Mouse (Mus musculus): Measurements from ENCODE around the gene Thap12. TPM values are rescaled to one million over a fixed set of nuclear protein-coding genes. Genes with fewer than 3 reads are reported as not detected.

Gene Thap12
- 10 to 100 TPM; 23.6 to 29.8 TPM for total RNA-seq (2023)

DNA sequence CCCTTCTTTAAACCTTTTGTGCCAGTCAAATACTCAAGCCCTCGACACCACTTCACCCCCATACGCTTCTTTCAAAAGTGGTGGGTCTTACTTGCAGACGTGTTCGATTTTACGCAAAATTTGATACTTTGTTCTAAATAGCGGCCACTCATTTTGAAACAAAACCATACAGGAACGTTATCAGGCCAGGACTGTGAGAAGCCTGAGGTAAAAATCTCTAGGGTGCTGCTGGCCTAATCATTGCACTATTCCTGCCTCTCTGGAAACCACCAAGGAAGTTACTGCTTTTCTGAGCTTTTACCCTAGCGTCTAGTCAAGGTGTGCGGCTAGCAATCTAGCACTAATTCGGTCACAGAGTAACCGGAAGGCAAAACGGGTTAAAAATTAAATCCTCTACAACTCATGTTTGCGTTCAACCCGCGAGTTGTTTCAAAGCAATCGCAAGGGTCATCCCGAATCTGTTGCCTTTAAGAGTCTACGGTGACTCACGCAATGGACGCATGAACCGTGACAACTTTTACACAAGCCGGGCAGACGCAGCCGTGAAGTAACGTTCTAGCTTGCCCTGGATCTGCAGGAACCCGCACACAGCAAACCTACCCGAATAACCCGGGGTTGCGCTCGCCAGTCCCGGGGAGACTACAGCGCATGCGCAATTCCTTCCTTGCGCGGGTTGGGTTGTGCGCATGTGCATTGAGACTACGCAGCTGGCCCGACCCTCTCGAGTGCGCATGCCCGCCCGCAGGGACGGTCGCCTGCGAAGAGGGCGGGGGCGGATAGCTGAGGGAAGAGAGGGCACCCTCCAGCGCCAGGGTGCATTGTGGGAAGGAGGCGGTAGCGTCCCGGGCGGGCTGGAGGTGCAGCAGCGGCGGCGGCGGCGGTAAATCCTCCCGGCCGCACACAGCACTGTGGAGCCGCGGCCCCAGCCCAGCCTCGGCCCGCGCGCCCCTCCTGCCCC, at the start of gene Thap12:
TSS of gene Thap12 (plus strand) at position 821 of the 958 bp plus-strand sequence.

DNA sequence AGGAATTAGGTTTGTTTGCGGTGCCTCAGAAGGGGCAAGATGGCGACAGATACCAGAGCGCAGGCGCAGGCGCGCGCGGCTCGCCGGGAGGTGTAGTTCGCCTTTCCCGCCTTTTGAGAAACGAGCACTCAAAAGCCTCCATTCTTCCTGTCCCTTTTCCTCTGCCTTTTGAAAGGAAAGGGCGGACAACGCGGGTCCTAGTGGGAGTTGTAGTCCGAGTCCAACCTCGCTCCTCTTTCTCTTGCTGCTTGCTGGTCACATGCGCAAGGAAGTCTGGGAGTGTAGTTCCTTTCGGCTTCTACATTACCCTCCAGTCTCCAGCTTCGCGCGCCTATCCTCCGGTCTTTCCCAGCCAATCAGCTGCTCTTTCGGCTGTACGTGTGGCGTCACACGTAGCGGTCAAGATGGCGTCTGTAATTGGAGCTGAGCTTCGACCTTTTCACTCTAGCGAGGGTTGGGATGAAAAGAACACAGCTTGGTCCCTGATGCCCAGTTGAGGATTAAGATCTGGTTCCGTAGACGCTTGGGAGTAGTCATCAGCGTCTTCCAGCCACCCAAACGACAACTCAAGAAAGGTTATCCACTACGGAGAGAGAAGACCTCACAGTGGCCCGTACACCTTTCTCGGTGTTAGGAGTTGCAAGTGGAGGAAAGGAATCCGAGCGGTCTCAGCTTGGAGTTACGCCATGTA, 46.2 kb upstream of the Thap12 start, which contains the start of gene Emsy:
TSS of gene Emsy (minus strand) at position 253 of the 691 bp plus-strand sequence.

Other genes starting within 250 kb of the Thap12 start
- under 1 TPM; 0.21 to 0.31 TPM for gene Lrrc32, start 213.8 kb upstream of the Thap12 start, total RNA-seq (2023)
- 10 to 100 TPM; 48.9 to 60.2 TPM for gene Emsy, start 46.3 kb upstream of the Thap12 start, total RNA-seq (2023)
- 10 to 100 TPM in 1 of 2 experiments, 1 to 10 TPM in 1; 8.1 to 12.6 TPM for gene Wnt11, start 132.0 kb downstream of the Thap12 start, total RNA-seq (2023)